Mouse (Mus musculus) stomach, embryonic 14.5 days (tissue): Measurements from ENCODE around the gene Wwox. TPM values are rescaled to one million over a fixed set of nuclear protein-coding genes. Genes with fewer than 3 reads are reported as not detected.

ENCODE experiments used
- ATAC-seq: fragments of 200-750 bp; cut with Nextera tagmentation; 2 replicates; pipeline ENCODE4 v1.8.0; 2017; ENCODE audit warnings: low read depth, moderate TSS enrichment; ENCODE audit not compliant: insufficient number of reproducible peaks, insufficient read depth, low FRiP score
- H3K27ac ChIP-seq: fragments of 300-500 bp; sonication (generic); 2 replicates; pipeline ENCODE4 v1.5.1; 2014; ENCODE audit warnings: mild to moderate bottlenecking, low read length, moderate library complexity, mixed read lengths
- H3K27me3 ChIP-seq: fragments of 300-500 bp; sonication (generic); 2 replicates; pipeline ENCODE4 v1.6.1; 2014; ENCODE audit warnings: low read length, control low read depth, mixed read lengths; ENCODE audit not compliant: control insufficient read depth, insufficient read depth
- H3K36me3 ChIP-seq: fragments of 300-500 bp; sonication (generic); 2 replicates; pipeline ENCODE4 v1.6.1; 2014; ENCODE audit warnings: mild to moderate bottlenecking, control low read depth, low read length, moderate library complexity, mixed read lengths; ENCODE audit not compliant: control insufficient read depth, insufficient read depth
- H3K4me1 ChIP-seq: fragments of 300-500 bp; sonication (generic); 2 replicates; pipeline ENCODE4 v1.6.1; 2014; ENCODE audit warnings: low read length, control low read depth, mixed read lengths; ENCODE audit not compliant: control insufficient read depth, insufficient read depth
- H3K4me2 ChIP-seq: fragments of 300-500 bp; sonication (generic); replicated peaks from 2 replicates; pipeline ENCODE4 v1.6.1; 2014; ENCODE audit warnings: low read depth, low read length, control low read depth
- H3K4me3 ChIP-seq: fragments of 300-500 bp; sonication (generic); 2 replicates; pipeline ENCODE4 v1.5.1; 2014; ENCODE audit warnings: low read depth, low read length, control low read depth
- H3K9ac ChIP-seq: fragments of 300-500 bp; sonication (generic); replicated peaks from 2 replicates; pipeline ENCODE4 v1.6.1; 2014; ENCODE audit warnings: low read depth, mild to moderate bottlenecking, control low read depth, low read length, moderate library complexity, mixed read lengths
- H3K9me3 ChIP-seq: fragments of 300-500 bp; sonication (generic); 2 replicates; pipeline ENCODE4 v1.6.1; 2016; ENCODE audit warnings: low read depth, low read length, control low read depth; ENCODE audit not compliant: control insufficient read depth
- whole genome bisulfite sequencing: fragments of 180-500 bp; shearing (Covaris S2); extraction: QIAGEN DNeasy Blood & Tissue Kit; methylation state at CpG from one replicate; pipeline ENCODE4 v1.1.7; 2014; 5-methylcytosine and 5-hydroxymethylcytosine counted together
- polyA plus RNA-seq: library from polyadenylated mRNA; unstranded; fragments of >200 nt; fragmentation: Nextera tagmentation; extraction: Ambion mirVana; gene quantifications from 2 replicates; pipeline ENCODE4 v1.2.1, GENCODE M21; 2014

The Wwox gene
- polyA plus RNA-seq, 1 experiment from 2014 or later = 15.4 TPM

DNA sequence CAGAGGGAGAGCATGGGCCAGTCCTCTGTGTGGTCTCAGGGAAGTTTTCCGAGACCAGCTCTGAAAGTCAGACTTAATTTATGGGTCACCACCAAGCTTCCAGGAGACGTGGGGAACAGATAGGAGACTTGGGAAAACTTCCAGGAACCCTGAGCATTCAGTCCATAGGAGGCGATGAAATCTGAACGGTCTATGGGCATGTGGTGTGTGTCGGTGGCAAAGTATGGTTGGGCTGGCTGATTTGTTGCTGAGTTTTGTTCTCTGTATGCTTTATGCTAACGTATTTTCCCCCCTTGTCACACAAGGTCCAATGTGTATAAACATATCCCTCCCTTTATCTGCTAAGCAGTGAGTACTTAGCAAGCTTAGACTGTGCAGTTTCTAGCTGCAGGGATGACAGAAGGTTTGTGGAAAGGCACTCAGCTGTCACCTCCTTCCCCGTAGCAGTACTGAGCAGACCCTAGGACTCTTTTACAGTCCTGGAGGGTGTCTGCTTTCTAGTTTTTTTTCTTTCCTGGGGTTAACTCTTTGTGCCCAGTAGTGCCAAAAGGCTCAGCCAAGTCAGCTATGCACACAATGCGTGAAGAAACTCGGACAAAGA, 179.6 kb downstream of the Wwox start:
- no peak for ATAC-seq
- Histone ChIP-seq H3K27ac (no peak overlapping the region), H3K4me3 (no peak overlapping the region), H3K4me1 (peaks cover 25% of the 10 kb centered on the region; the same call in 1 of the 2 replicates), H3K36me3 (no peaks in the 10 kb centered on the region), H3K9me3 (no peaks in the 10 kb centered on the region), H3K27me3 (no peaks in the 10 kb centered on the region), H3K9ac (no peak overlapping the region), H3K4me2 (no peak overlapping the region)
- WGBS = 32% methylated on average over 9 of the region's 9 CpGs

DNA sequence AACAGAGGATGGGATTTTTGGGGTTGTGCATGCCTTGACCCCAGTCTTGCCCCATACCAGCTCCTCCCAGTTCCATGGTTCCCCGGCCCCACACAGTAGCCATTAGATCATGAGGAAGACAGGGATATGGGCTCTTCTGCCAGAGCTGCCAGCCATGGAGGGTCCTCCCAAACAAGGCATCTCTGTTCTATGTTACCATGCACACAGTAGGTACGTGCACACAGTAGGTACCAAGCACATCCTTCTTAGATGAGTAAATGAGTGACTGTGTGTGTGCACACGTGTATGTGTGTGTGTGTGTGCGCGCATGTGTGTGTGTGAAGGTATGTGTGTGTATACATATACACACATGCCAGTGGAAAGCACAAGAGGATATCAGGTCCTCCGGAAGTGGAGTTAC, 185.9 kb downstream of the Wwox start:
- Histone ChIP-seq H3K9me3 (no peaks in the 10 kb centered on the region), H3K9ac (no peak overlapping the region), H3K36me3 (no peaks in the 10 kb centered on the region), H3K4me3 (no peak overlapping the region), H3K4me1 (peaks cover 9% of the 10 kb centered on the region; the same call in 1 of the 2 replicates), H3K27me3 (no peaks in the 10 kb centered on the region), H3K4me2 (no peak overlapping the region), H3K27ac (no peak overlapping the region)
- 89% methylated on average over 6 of the region's 6 CpGs for WGBS
- ATAC-seq = no peak

DNA sequence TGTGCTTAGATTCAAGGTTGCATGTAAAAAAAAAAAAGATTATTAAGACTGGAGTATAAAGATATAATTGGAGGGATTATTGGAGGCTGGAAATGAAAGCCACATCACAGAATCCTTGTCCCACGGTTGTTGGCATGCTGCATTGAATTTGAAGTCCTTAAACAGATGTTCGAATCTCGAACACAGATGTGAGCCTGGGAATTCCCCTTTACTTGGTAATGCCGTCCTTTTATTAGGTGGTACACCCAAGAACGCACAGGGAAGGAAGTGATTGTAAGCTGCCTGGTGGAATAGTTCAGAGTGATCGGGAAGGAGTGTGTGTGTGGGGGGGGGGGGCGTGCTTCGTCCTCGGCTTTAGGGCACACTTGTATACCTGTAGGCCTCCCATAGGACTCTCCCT, 187.4 kb downstream of the Wwox start:
- WGBS = 85% methylated on average over 9 of the region's 9 CpGs
- Histone ChIP-seq H3K4me1 (peaks cover 5% of the 10 kb centered on the region; the same call in 1 of the 2 replicates), H3K27ac (no peak overlapping the region), H3K9ac (no peak overlapping the region), H3K4me2 (no peak overlapping the region), H3K36me3 (no peaks in the 10 kb centered on the region), H3K27me3 (no peaks in the 10 kb centered on the region), H3K4me3 (no peak overlapping the region), H3K9me3 (no peaks in the 10 kb centered on the region)
- ATAC-seq = no peak

DNA sequence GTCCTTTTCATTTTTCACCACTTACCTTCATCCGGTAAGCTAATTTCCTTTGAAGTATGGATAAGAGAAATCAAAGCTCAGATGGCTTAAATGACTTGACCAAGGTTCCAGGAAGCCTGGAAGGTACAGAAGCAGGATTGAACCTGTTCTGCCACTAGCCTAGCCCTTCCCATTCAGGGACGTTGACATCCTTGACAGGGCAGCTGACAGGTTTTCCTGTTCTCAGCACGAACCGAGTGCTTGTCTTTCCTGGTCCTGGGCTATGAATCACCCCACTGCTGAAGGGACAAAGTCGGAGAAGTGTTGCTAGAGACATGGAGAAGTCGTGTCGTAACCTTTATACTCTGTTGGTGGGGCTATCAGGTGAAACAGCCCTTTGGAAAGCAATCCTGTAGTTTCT, 190.3 kb downstream of the Wwox start:
- WGBS = 58% methylated on average over 7 of the region's 7 CpGs

DNA sequence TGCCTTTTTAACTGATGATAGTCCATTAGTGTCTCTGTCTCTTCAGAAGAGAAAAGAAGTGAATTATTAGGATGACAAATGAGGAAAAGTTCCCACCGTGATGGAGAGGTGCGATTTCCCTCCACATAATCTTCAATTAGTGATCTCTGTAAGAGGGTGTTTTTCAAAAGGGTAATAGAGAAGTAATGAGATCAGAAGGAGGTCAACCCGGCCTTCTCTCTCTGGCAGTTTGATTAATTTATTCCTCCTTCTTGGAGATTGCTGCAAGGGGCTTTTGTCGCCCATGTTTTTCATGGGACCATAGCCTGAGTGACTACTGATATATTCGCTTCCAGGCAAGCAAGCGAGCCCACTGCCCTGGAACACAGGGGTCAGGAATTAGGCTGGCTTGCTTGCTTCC, 191.6 kb downstream of the Wwox start:
- H3K27ac ChIP-seq = no peak overlapping the region
- no peak for ATAC-seq
- no peaks in the 10 kb centered on the region for H3K27me3 ChIP-seq
- H3K36me3 ChIP-seq = no peaks in the 10 kb centered on the region
- H3K4me2 ChIP-seq = no peak overlapping the region
- H3K9ac ChIP-seq = no peak overlapping the region
- WGBS = 43% methylated on average over 6 of the region's 6 CpGs
- no peaks in the 10 kb centered on the region for H3K4me1 ChIP-seq
- H3K4me3 ChIP-seq = no peak overlapping the region
- no peaks in the 10 kb centered on the region for H3K9me3 ChIP-seq

More for the DNA sequence above, 190.3 kb downstream of the Wwox start:
- Histone ChIP-seq H3K4me1 (no peaks in the 10 kb centered on the region), H3K4me2 (no peak overlapping the region), H3K9me3 (no peaks in the 10 kb centered on the region), H3K4me3 (no peak overlapping the region), H3K36me3 (no peaks in the 10 kb centered on the region), H3K9ac (no peak overlapping the region), H3K27ac (no peak overlapping the region), H3K27me3 (no peaks in the 10 kb centered on the region)
- no peak for ATAC-seq

DNA sequence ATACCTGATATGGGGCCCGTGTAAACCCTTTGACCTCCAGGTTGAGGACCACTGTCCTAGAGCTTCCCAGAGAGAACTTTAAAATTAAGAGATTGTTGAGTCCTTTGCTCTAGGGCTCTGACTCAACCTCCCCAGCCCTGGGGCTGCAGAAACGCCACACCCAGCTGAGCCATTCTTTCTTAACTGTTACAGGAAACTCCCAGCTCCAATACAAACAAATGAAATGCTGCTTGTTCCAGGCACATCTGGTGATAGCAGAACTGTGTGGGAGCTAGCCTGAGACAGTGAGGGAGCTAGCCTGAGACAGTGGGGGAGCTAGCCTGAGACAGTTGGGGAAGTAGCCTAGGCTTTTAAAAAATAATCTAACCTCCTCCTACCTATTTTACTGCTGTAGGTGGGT, 194.7 kb downstream of the Wwox start:
- 88% methylated on average over 2 of the region's 2 CpGs for WGBS
- Histone ChIP-seq H3K4me3 (no peak overlapping the region), H3K27me3 (no peaks in the 10 kb centered on the region), H3K9me3 (no peaks in the 10 kb centered on the region), H3K4me2 (no peak overlapping the region), H3K36me3 (no peaks in the 10 kb centered on the region), H3K4me1 (no peaks in the 10 kb centered on the region), H3K9ac (no peak overlapping the region), H3K27ac (no peak overlapping the region)
- ATAC-seq = no peak

DNA sequence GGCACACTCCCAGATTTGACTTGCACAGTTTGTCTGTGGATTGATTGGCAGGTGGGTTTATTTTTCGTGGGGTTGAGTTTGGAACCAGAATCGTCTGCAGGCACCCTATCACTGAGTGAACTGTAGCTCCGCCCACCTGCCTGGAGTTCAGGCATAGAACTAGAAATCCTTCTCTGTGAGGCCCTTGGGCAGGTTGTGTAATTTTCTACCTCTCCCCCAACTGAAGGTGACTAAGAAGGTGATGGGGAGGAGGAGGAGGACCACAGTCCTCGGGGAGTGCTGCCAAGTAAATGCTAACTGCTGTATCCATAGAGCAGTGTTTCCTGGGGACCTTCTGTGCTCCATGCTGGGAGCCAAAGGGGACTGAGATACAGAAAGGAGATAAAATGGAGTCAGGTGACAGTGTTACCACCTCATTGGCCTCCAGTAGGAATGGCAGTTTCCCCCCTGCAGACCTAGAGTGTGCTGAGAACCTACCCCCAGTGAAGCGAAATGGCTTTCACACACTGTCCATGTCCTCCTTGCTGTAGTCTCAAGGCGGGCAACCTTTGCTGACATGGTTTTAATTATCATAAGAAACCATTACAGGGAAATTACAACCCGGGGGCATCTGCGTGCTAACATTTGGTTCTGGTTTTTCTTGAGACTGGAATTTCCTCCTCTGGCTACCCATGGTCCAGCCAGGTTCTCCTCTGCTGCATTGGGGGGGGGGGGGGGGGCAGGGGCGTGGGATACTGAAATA, 195.4 kb downstream of the Wwox start:
- Histone ChIP-seq H3K27ac (no peak overlapping the region), H3K36me3 (no peaks in the 10 kb centered on the region), H3K9me3 (no peaks in the 10 kb centered on the region), H3K9ac (no peak overlapping the region), H3K4me1 (no peaks in the 10 kb centered on the region), H3K4me3 (no peak overlapping the region), H3K27me3 (no peaks in the 10 kb centered on the region), H3K4me2 (no peak overlapping the region)
- no peak for ATAC-seq
- WGBS = 64% methylated on average over 8 of the region's 9 CpGs

DNA sequence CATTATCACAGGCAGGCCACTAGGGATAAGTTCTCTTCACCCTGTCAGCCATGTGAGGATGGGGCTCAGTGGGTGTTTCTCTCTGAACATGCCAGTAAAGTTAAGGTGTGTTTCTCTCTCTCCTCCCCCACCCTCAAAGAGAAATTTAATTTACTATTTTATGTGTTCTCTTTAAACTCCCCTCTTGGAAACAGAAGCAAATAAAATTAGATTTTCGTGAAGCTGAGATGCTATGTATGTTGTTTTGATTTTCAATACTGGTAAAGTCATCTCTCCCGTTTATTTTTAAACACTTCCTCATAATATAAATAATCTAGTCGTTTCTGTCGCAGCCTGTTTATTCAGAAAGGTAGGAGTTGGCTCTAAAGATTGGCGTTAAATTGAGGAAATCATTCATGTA, 196.9 kb downstream of the Wwox start:
- H3K27me3 ChIP-seq = no peaks in the 10 kb centered on the region
- H3K4me2 ChIP-seq = no peak overlapping the region
- H3K4me1 ChIP-seq = 0 out of 2 replicates have a peak, but pooled peaks cover under 1% of the 10 kb centered on the region
- no peak overlapping the region for H3K27ac ChIP-seq
- WGBS = 39% methylated on average over 5 of the region's 5 CpGs
- no peak overlapping the region for H3K4me3 ChIP-seq
- ATAC-seq = no peak
- H3K9me3 ChIP-seq = no peaks in the 10 kb centered on the region
- H3K36me3 ChIP-seq = no peaks in the 10 kb centered on the region
- H3K9ac ChIP-seq = no peak overlapping the region
